Mouse (Mus musculus) lung, postnatal 0 days (tissue): ENCODE data around the gene Gm20708.

Source experiments
- CTCF ChIP-seq: IDR thresholded peaks from 2 replicates; pipeline ENCODE4 v1.5.1; 2016; ENCODE audit warnings: antibody characterized with exemption, mild to moderate bottlenecking
- EP300 ChIP-seq: IDR thresholded peaks from 2 replicates; pipeline ENCODE4 v1.6.1; 2016; ENCODE audit warnings: antibody characterized with exemption, mild to moderate bottlenecking, control low read depth

DNA sequence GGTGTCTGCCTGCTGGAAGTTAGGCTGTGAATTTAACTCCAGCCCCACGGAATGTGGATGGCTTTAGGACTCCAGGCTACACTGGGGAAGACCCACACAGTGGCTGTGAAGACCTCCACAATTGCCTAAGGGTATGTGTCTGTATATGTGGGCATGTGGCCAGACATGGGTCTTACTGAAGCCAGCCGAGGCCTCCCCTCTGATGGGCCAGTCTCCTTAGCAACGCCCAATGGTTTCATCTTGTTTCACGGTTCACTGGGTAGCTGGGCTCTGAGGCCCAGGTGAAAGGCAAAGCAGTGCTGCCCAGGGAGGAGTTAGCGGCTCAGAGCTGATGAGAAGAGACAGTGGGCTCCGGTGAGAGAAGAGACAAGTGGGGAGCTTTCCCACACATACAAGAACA is 56.5 kb downstream of the Gm20708 start:
- TF ChIP-seq CTCF (no peak), EP300 (no peak)
